Mouse (Mus musculus) MEL (cell line): ENCODE measurements around the gene Mta1. TPM values are rescaled to one million over a fixed set of nuclear protein-coding genes. Genes with fewer than 3 reads are reported as not detected.

ENCODE experiments used
- DNase-seq: peaks from one replicate; pipeline ENCODE4 v3.0.0; 2011; ENCODE audit warnings: low read depth, low spot score
- H3K27ac ChIP-seq: 2 replicates; pipeline ENCODE4 v1.5.1; 2012; ENCODE audit warnings: low read depth, mild to moderate bottlenecking, control low read depth, low read length, moderate library complexity; ENCODE audit not compliant: control insufficient read depth
- H3K27me3 ChIP-seq, 2 experiments: fragments of 150-350 bp in 1 of 2; sonication (generic) in 1 of 2; 2 replicates each; pipeline ENCODE4 v1.6.1; 2012; ENCODE audit warnings: low read length in 2 of 2, mild to moderate bottlenecking in 2 of 2, improper control_type of control experiment in 1 of 2, moderate library complexity in 1 of 2; ENCODE audit not compliant: insufficient read depth in 2 of 2, control insufficient read depth in 1 of 2
- H3K36me3 ChIP-seq, 2 experiments: 2 replicates each; pipeline ENCODE4 v1.6.1; 2012 to 2014; ENCODE audit warnings: low read length in 2 of 2, improper control_type of control experiment in 1 of 2, inconsistent platforms in 1 of 2, mild to moderate bottlenecking in 1 of 2; ENCODE audit not compliant: insufficient read depth in 2 of 2, control insufficient read depth in 1 of 2
- H3K4me1 ChIP-seq, 2 experiments: fragments of 150-350 bp in 1 of 2; sonication (generic) in 1 of 2; 2 replicates each; pipeline ENCODE4 v1.6.1; 2012; ENCODE audit warnings: low read length in 2 of 2, improper control_type of control experiment in 1 of 2, mild to moderate bottlenecking in 1 of 2; ENCODE audit not compliant: insufficient read depth in 2 of 2, control insufficient read depth in 1 of 2
- H3K4me3 ChIP-seq, 2 experiments: fragments of 150-350 bp in 1 of 2; sonication (generic) in 1 of 2; 2 replicates each; pipeline ENCODE4 v1.5.1; 2012; ENCODE audit warnings: low read depth in 2 of 2, low read length in 2 of 2, mild to moderate bottlenecking in 2 of 2, moderate library complexity in 2 of 2, control low read depth in 1 of 2, improper control_type of control experiment in 1 of 2; ENCODE audit not compliant: control insufficient read depth in 1 of 2, insufficient read depth in 1 of 2
- H3K79me2 ChIP-seq: 2 replicates; pipeline ENCODE4 v1.6.1; 2012; ENCODE audit warnings: mild to moderate bottlenecking, low read length, moderate library complexity; ENCODE audit not compliant: control insufficient read depth, poor library complexity, insufficient read depth
- H3K9ac ChIP-seq: 2 replicates; pipeline ENCODE4 v1.6.1; 2012; ENCODE audit warnings: low read depth, mild to moderate bottlenecking, control low read depth, low read length, moderate library complexity; ENCODE audit not compliant: control insufficient read depth, poor library complexity, severe bottlenecking
- H3K9me3 ChIP-seq: fragments of 150-350 bp; sonication (generic); replicated peaks from 2 replicates; pipeline ENCODE4 v1.6.1; 2012; ENCODE audit warnings: mild to moderate bottlenecking, low read length, improper control_type of control experiment, moderate library complexity; ENCODE audit not compliant: insufficient read depth
- CTCF ChIP-seq, 3 experiments: IDR thresholded peaks in 2 of 3; conservative IDR thresholded peaks in 1 of 3; 2 replicates each; pipeline ENCODE4 v1.5.1; 2011 to 2012; ENCODE audit warnings: low read length in 3 of 3, low read depth in 2 of 3, mild to moderate bottlenecking in 2 of 3, improper control_type of control experiment in 1 of 3, inconsistent platforms in 1 of 3, mixed read lengths in 1 of 3, moderate library complexity in 1 of 3; ENCODE audit not compliant: control insufficient read depth in 1 of 3, insufficient read depth in 1 of 3, poor library complexity in 1 of 3, severe bottlenecking in 1 of 3
- E2F4 ChIP-seq: IDR thresholded peaks from 2 replicates; pipeline ENCODE4 v1.6.1; 2011; ENCODE audit warnings: low read depth, low read length, improper control_type of control experiment, borderline replicate concordance
- ELF1 ChIP-seq: IDR thresholded peaks from 2 replicates; pipeline ENCODE4 v1.6.1; 2014; ENCODE audit warnings: low read depth, mild to moderate bottlenecking, inconsistent platforms, low read length, improper control_type of control experiment, moderate library complexity
- EP300 ChIP-seq, 2 experiments: IDR thresholded peaks; 2 replicates each; pipeline ENCODE4 v1.6.1; 2011; ENCODE audit warnings: improper control_type of control experiment in 2 of 2, low read length in 2 of 2, low read depth in 1 of 2, mild to moderate bottlenecking in 1 of 2
- ETS1 ChIP-seq: IDR thresholded peaks from 2 replicates; pipeline ENCODE4 v1.6.1; 2012; ENCODE audit warnings: low read depth, mild to moderate bottlenecking, inconsistent platforms, low read length, improper control_type of control experiment, moderate library complexity
- GATA1 ChIP-seq: IDR thresholded peaks from 2 replicates; pipeline ENCODE4 v1.6.1; 2011; ENCODE audit warnings: low read depth, low read length, improper control_type of control experiment
- MAFK ChIP-seq: IDR thresholded peaks from 2 replicates; pipeline ENCODE4 v1.6.1; 2011; ENCODE audit warnings: low read depth, mild to moderate bottlenecking, low read length, improper control_type of control experiment, borderline replicate concordance
- MEF2A ChIP-seq: IDR thresholded peaks from 2 replicates; pipeline ENCODE4 v1.6.1; 2014; ENCODE audit warnings: low read depth, mild to moderate bottlenecking, inconsistent platforms, low read length, improper control_type of control experiment; ENCODE audit not compliant: poor library complexity, insufficient replicate concordance, severe bottlenecking; ENCODE audit errors: extremely low read depth
- MXI1 ChIP-seq: IDR thresholded peaks from 2 replicates; pipeline ENCODE4 v1.6.1; 2011; ENCODE audit warnings: mild to moderate bottlenecking, low read depth, low read length, improper control_type of control experiment
- MYB ChIP-seq: IDR thresholded peaks from 2 replicates; pipeline ENCODE4 v1.6.1; 2011; ENCODE audit warnings: mild to moderate bottlenecking, low read depth, low read length, improper control_type of control experiment
- MYC ChIP-seq: IDR thresholded peaks from 2 replicates; pipeline ENCODE4 v1.6.1; 2011; ENCODE audit warnings: low read depth, mild to moderate bottlenecking, low read length, improper control_type of control experiment, moderate library complexity
- SIN3A ChIP-seq: IDR thresholded peaks from 2 replicates; pipeline ENCODE4 v1.6.1; 2012; ENCODE audit warnings: low read length, improper control_type of control experiment, inconsistent platforms
- TAL1 ChIP-seq: IDR thresholded peaks from 2 replicates; pipeline ENCODE4 v1.6.1; 2012; ENCODE audit warnings: mild to moderate bottlenecking, inconsistent platforms, low read length, moderate library complexity, mixed read lengths
- TBP ChIP-seq: IDR thresholded peaks from 2 replicates; pipeline ENCODE4 v1.8.0; 2011; ENCODE audit warnings: low read depth, low read length, improper control_type of control experiment
- UBTF ChIP-seq: IDR thresholded peaks from 2 replicates; pipeline ENCODE4 v1.6.1; 2012; ENCODE audit warnings: low read depth, mild to moderate bottlenecking, inconsistent platforms, low read length, improper control_type of control experiment, moderate library complexity, borderline replicate concordance; ENCODE audit not compliant: insufficient read depth
- ZNF384 ChIP-seq: IDR thresholded peaks from 2 replicates; pipeline ENCODE4 v1.6.1; 2012; ENCODE audit warnings: low read depth, mild to moderate bottlenecking, inconsistent platforms, low read length, improper control_type of control experiment
- polyA plus RNA-seq, 2 experiments: library from polyadenylated mRNA; stranded (reverse) in 1 of 2; unstranded in 1 of 2; fragments of >175 nt in 1 of 2; fragments of >200 nt in 1 of 2; gene quantifications; 2 replicates each; pipeline versions ENCODE4 v1.2.1 to v1.2.4; 2012; ENCODE audit warnings: low replicate concordance in 2 of 2, low read depth in 1 of 2; ENCODE audit not compliant: insufficient read length in 2 of 2, insufficient read depth in 1 of 2, missing spikeins in 1 of 2
- total RNA-seq: library from RNA; depleted of rRNA; stranded (reverse); fragments of 300-350 nt; gene quantifications from 2 replicates; pipeline ENCODE4 v1.2.3, GENCODE M21; 2012

The Mta1 gene
- total and polyA plus RNA-seq, 3 experiments, result 69.0 to 410 (median 99.5) TPM

- Histone ChIP-seq H3K9ac (peak overlapping the region; percentile 7; the same call in 1 of the 2 replicates), H3K36me3 (peaks cover 0 to 13% of the 10 kb centered on the region in 2 experiments; a peak in 2 of 4 replicates), H3K4me3 (no peak overlapping the region), H3K4me1 (peaks cover 13 to 36% of the 10 kb centered on the region in 2 experiments), H3K27me3 (no peaks in the 10 kb centered on the region), H3K79me2 (no peaks in the 10 kb centered on the region; the same call in 1 of the 2 replicates), H3K9me3 (no peaks in the 10 kb centered on the region), H3K27ac (no peak overlapping the region)
- DNase-seq, result peak; percentile 77
- TF ChIP-seq TBP (0 out of 2 replicates have a peak, but pooled peaks have one; percentile 37), MYC (no peak), CTCF (IDR thresholded peaks at IDR 0.05 in 2 of 3, conservative IDR thresholded peaks at IDR 0.05 in 1 of 3; ENCODE audit: control insufficient read depth in 1 of 3, insufficient read depth in 1 of 3, low read depth in 2 of 3, low read length in 3 of 3, poor library complexity in 1 of 3, severe bottlenecking in 1 of 3) (peak in 1 of 3 experiments; percentile 77; a peak in 2 of 6 replicates), E2F4 (no peak), GATA1 (peak; percentile 28; the same call in 1 of the 2 replicates)
These were observed 50.4 kb downstream of the Mta1 start for GRCm38 (mm10) chr12:113148381-113149035.

GRCm38 (mm10) chr12:113149341-113149740, 51.3 kb downstream of the Mta1 start:
- H3K9ac ChIP-seq, result no peak overlapping the region
- DNase-seq, result no peak
- H3K4me1 ChIP-seq, result peaks cover 13 to 37% of the 10 kb centered on the region in 2 experiments
- H3K9me3 ChIP-seq, result no peaks in the 10 kb centered on the region
- no peak overlapping the region for H3K27ac ChIP-seq
- H3K27me3 ChIP-seq, result no peaks in the 10 kb centered on the region
- H3K79me2 ChIP-seq, result no peaks in the 10 kb centered on the region; the same call in 1 of the 2 replicates
- peaks cover 0 to 13% of the 10 kb centered on the region in 2 experiments; a peak in 2 of 4 replicates for H3K36me3 ChIP-seq
- TF ChIP-seq MYC (no peak), UBTF (no peak), ZNF384 (no peak), MEF2A (no peak), ETS1 (no peak), SIN3A (no peak), EP300 (IDR thresholded peaks at IDR 0.05; ENCODE audit: low read depth in 1 of 2, low read length in 2 of 2) (no peak), MYB (no peak), MAFK (no peak), TAL1 (no peak), ELF1 (no peak), MXI1 (no peak)
- TF ChIP-seq, all 39 proteins: peak for 0
- H3K4me3 ChIP-seq, result no peak overlapping the region
